Mouse (Mus musculus): Measurements from ENCODE around the gene Thbs2. TPM values are rescaled to one million over a fixed set of nuclear protein-coding genes. Genes with fewer than 3 reads are reported as not detected.

The Thbs2 gene
- polyA plus RNA-seq, 1 experiment from 2014 or later: 1.1 TPM

GRCm38 (mm10) chr17:14662409-14662808 is 31.6 kb downstream of the Thbs2 start:
- Histone ChIP-seq H3K4me1 (replicated peaks) (no peaks in the 10 kb centered on the region), H3K9ac (no peak overlapping the region), H3K27me3 (no peaks in the 10 kb centered on the region), H3K4me2 (no peak overlapping the region), H3K36me3 (no peaks in the 10 kb centered on the region), H3K27ac (no peak overlapping the region), H3K4me3 (replicated peaks) (no peak overlapping the region), H3K9me3 (replicated peaks) (no peaks in the 10 kb centered on the region)
- WGBS (ENCODE audit: insufficient replicate concordance): 54% methylated on average over 6 of the region's 6 CpGs
- DNase-seq (no peak), ATAC-seq (ENCODE audit: low read depth) (no peak)

DNA sequence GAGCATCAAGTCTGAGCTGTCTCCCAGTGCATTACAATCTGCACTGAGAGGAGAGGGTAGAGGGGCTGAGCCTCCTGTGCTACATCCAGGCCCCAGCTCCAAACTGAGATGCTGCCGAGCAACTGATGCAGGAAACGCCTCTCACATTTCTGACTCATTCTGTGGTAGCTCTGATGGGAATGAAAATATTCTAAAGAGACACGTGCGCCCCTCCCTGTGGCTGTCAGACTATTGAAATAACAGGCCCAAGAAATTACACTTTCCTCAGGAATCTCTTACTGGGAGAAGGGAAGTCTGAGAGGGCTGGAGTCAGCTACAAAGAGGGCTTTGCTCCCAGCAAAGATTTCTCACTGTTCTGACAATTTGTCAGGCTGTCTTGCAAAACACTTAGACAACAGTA is 34.3 kb downstream of the Thbs2 start:
- Histone ChIP-seq H3K27me3 (no peaks in the 10 kb centered on the region), H3K4me1 (replicated peaks) (no peaks in the 10 kb centered on the region), H3K9ac (no peak overlapping the region), H3K4me3 (replicated peaks) (no peak overlapping the region), H3K9me3 (replicated peaks) (no peaks in the 10 kb centered on the region), H3K27ac (no peak overlapping the region), H3K36me3 (no peaks in the 10 kb centered on the region), H3K4me2 (no peak overlapping the region)
- WGBS (ENCODE audit: insufficient replicate concordance): 55% methylated on average over 4 of the region's 4 CpGs
- DNase-seq (no peak), ATAC-seq (ENCODE audit: low read depth) (no peak)

GRCm38 (mm10) chr17:14658123-14658522 is 35.9 kb downstream of the Thbs2 start:
- no peaks in the 10 kb centered on the region for H3K27me3 ChIP-seq
- no peak overlapping the region for H3K9ac ChIP-seq
- DNase-seq: no peak
- no peak for ATAC-seq (ENCODE audit: low read depth)
- no peak overlapping the region for H3K4me2 ChIP-seq
- H3K27ac ChIP-seq: no peak overlapping the region
- no peaks in the 10 kb centered on the region for H3K4me1 ChIP-seq (replicated peaks)
- no peak overlapping the region for H3K4me3 ChIP-seq (replicated peaks)
- no peaks in the 10 kb centered on the region for H3K36me3 ChIP-seq
- H3K9me3 ChIP-seq (replicated peaks): no peaks in the 10 kb centered on the region
- WGBS (ENCODE audit: insufficient replicate concordance): 39% methylated on average over 2 of the region's 2 CpGs

DNA sequence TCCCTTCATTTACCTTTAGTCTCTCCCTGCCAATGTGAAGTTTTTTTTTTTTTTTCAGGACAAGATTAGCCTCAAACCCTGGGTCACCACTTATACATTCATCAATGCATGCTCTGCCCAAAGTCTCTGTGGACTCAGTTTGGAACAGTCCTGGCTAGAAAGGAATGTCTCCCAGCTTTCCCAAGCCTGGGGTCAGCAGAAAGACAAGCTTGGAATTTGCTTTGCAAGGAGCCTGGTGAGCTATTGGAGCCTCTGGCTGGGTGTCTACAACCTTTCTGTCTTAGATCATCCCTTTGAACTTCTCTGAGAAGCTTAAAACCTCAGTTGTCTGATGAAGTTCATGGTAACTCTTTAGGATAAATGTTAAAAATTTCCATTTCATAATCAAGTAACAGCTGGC is 36.9 kb downstream of the Thbs2 start:
- Histone ChIP-seq H3K4me2 (no peak overlapping the region), H3K27me3 (no peaks in the 10 kb centered on the region), H3K4me1 (replicated peaks) (no peaks in the 10 kb centered on the region), H3K4me3 (replicated peaks) (no peak overlapping the region), H3K9ac (no peak overlapping the region), H3K27ac (no peak overlapping the region), H3K9me3 (replicated peaks) (no peaks in the 10 kb centered on the region), H3K36me3 (no peaks in the 10 kb centered on the region)
- ATAC-seq (ENCODE audit: low read depth): no peak
- DNase-seq: no peak

DNA sequence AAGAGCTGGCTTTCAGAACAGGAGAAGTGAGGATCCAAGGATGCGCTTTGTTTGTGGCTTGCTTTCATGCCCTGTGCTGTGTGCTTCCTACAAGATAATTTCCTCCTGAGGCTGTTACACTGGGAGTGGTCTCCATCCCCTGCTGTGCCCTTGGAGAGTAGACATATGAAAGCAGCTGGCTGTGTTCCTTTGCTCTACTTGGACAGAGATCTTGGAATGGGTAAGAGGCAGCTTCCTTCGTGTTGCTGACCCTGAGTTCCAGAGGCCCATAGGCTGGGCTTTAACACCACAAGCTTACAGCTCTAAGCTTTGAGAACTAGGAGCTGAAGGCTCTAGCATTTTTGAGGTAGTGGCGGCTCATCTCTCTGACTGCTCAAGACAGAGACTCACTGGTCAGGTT is 39.1 kb downstream of the Thbs2 start:
- no peaks in the 10 kb centered on the region for H3K9me3 ChIP-seq (replicated peaks)
- no peak overlapping the region for H3K9ac ChIP-seq
- no peak overlapping the region for H3K27ac ChIP-seq
- DNase-seq (no peak), ATAC-seq (ENCODE audit: low read depth) (no peak)
- H3K4me2 ChIP-seq: no peak overlapping the region
- no peaks in the 10 kb centered on the region for H3K36me3 ChIP-seq
- H3K4me1 ChIP-seq (replicated peaks): no peaks in the 10 kb centered on the region
- no peak overlapping the region for H3K4me3 ChIP-seq (replicated peaks)
- no peaks in the 10 kb centered on the region for H3K27me3 ChIP-seq
- 57% methylated on average over 3 of the region's 3 CpGs for WGBS (ENCODE audit: insufficient replicate concordance)

DNA sequence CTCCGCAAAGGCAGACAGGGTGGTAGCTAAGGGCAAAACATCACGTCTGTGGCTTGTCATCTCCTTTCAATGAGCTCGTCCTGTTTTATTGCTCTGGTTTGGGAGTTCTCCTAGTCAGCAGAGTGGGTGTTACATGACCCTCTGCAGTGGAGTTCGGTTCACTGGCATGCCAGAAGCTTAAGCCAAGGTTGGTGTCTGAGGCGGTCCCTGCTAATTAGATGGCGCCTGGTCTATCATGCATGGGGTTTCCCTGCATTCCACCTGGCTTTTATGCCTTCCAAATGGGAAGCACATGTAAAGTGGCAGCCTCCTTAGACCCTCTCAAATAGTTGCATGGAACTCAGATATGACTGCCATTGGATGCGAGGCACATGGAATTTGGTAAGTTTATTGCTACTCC is 42.0 kb downstream of the Thbs2 start:
- 58% methylated on average over 7 of the region's 7 CpGs for WGBS (ENCODE audit: insufficient replicate concordance)
- Histone ChIP-seq H3K27ac (no peak overlapping the region), H3K4me1 (replicated peaks) (no peaks in the 10 kb centered on the region), H3K9ac (no peak overlapping the region), H3K9me3 (replicated peaks) (no peaks in the 10 kb centered on the region), H3K36me3 (no peaks in the 10 kb centered on the region), H3K4me3 (replicated peaks) (no peak overlapping the region), H3K27me3 (no peaks in the 10 kb centered on the region), H3K4me2 (no peak overlapping the region)
- no peak for ATAC-seq (ENCODE audit: low read depth)
- DNase-seq: no peak

- Histone ChIP-seq H3K36me3 (no peaks in the 10 kb centered on the region), H3K9me3 (replicated peaks) (no peaks in the 10 kb centered on the region), H3K9ac (no peak overlapping the region), H3K27me3 (no peaks in the 10 kb centered on the region), H3K4me3 (replicated peaks) (no peak overlapping the region), H3K27ac (no peak overlapping the region), H3K4me1 (replicated peaks) (no peaks in the 10 kb centered on the region), H3K4me2 (no peak overlapping the region)
- DNase-seq (no peak), ATAC-seq (ENCODE audit: low read depth) (no peak)
- WGBS (ENCODE audit: insufficient replicate concordance): 64% methylated on average over 4 of the region's 4 CpGs
Observed at GRCm38 (mm10) chr17:14647996-14648640, 45.9 kb downstream of the Thbs2 start.

GRCm38 (mm10) chr17:14643996-14644395 is 50.0 kb downstream of the Thbs2 start:
- no peak overlapping the region for H3K4me3 ChIP-seq (replicated peaks)
- 58% methylated on average over 3 of the region's 3 CpGs for WGBS (ENCODE audit: insufficient replicate concordance)
- DNase-seq: no peak
- no peaks in the 10 kb centered on the region for H3K27me3 ChIP-seq
- no peak overlapping the region for H3K27ac ChIP-seq
- H3K36me3 ChIP-seq: no peaks in the 10 kb centered on the region
- H3K9me3 ChIP-seq (replicated peaks): no peaks in the 10 kb centered on the region
- ATAC-seq (ENCODE audit: low read depth): no peak
- H3K9ac ChIP-seq: no peak overlapping the region
- no peak overlapping the region for H3K4me2 ChIP-seq
- H3K4me1 ChIP-seq (replicated peaks): no peaks in the 10 kb centered on the region

DNA sequence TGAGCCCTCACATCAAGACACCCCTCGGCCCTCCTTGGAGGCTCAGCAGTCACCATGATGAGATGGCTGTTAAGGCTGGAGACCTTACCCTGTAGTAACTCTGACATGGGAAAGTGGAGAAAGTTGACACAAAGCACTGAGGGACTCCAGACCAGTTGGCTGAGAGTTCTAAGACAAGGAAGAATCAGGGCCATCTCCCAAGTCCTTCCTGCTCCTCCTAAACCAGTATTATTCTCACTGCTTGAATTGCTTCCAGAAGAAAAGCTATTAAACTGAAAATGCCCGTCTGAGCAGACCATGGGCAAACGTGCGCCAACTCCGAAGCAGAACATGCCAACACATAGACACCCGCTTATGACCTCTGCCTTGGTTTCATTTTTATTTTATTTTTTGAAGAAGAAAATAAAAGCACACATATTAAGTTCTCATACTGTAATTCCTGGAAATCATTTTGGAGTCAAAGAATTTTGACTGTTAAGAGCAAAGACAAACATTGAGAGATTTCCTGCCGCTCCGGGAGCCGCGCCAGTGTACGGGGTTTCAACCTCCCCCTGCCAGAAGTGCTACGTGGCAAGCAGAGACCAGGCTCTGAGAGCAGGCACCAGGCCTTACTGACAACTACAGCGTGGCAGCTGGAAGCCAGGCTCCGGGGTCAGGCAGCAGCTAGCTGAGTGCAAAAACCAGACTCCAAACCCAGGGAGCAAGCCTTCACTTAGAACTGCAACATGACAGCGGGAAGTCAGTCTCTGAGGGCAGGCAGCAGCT is 53.5 kb downstream of the Thbs2 start:
- Histone ChIP-seq H3K27ac (peak overlapping the region; percentile 47; the same call in 1 of the 2 replicates), H3K9ac (no peak overlapping the region), H3K27me3 (no peaks in the 10 kb centered on the region), H3K4me3 (replicated peaks) (no peak overlapping the region), H3K9me3 (replicated peaks) (no peaks in the 10 kb centered on the region), H3K4me1 (replicated peaks) (no peaks in the 10 kb centered on the region), H3K36me3 (no peaks in the 10 kb centered on the region), H3K4me2 (no peak overlapping the region)
- DNase-seq: no peak
- ATAC-seq (ENCODE audit: low read depth): no peak
- 68% methylated on average over 15 of the region's 15 CpGs for WGBS (ENCODE audit: insufficient replicate concordance)

DNA sequence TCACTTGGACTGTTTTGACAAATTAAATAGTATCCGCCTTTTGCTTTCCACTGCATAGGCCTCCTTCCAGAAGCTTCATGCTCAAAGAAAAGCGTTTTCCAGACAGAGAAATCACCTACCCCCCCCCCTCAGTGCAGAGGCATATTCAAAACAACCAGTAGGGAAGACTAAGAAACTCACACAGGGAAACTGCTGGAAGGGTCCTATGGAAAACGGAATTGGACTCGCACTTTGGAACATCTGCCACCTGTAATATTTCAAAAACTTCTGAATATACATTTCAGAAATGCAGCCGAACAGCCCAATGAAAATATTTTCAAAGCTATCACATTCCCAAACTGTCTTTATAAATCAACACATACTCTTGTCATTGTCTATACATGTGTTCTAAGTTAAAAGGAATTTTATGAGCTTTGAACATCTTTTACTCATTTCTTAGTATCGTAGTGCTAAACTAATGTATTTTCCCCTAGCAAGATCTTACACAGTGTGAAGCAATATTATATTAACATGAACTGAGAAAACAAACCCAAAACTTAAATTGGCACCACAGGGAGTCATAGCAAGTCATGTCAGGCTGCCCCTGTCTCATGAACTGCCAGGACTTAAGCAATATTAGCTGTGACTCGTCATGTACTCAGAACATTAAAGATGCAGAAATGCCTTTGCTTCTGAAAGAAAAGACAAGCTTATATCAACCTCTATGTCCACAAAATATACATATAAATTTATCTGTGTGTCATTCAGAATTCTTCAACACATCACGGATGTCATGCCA is 58.3 kb downstream of the Thbs2 start:
- ATAC-seq (ENCODE audit: low read depth): no peak
- no peak overlapping the region for H3K4me2 ChIP-seq
- H3K36me3 ChIP-seq: no peaks in the 10 kb centered on the region
- H3K9me3 ChIP-seq (replicated peaks): no peaks in the 10 kb centered on the region
- no peak for DNase-seq
- no peak overlapping the region for H3K9ac ChIP-seq
- H3K4me3 ChIP-seq (replicated peaks): no peak overlapping the region
- H3K27ac ChIP-seq: no peak overlapping the region
- no peaks in the 10 kb centered on the region for H3K4me1 ChIP-seq (replicated peaks)
- H3K27me3 ChIP-seq: no peaks in the 10 kb centered on the region
- WGBS (ENCODE audit: insufficient replicate concordance): 67% methylated on average over 8 of the region's 8 CpGs

DNA sequence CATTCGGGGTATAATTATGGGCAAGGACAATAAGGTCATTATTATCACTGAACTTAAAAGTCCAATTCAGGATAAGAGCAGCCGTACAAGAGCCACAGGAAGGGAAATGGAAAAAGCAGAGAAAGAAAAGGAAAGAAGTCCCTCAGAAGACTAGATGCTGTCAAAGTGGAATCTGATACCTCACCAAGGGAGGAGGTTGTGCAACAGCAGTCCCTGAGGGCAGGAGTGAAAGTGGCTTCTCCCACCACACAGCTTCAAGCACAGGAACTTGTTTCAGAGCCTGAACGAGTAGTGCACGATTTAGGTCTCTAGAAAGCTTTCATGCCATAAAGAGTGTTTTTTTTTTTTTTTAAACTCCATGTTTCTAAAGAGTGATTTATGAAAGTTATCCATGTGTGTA is 65.1 kb downstream of the Thbs2 start:
- H3K4me1 ChIP-seq (replicated peaks): no peaks in the 10 kb centered on the region
- H3K4me3 ChIP-seq (replicated peaks): no peak overlapping the region
- ATAC-seq (ENCODE audit: low read depth): no peak
- H3K27me3 ChIP-seq: no peaks in the 10 kb centered on the region
- WGBS (ENCODE audit: insufficient replicate concordance): 51% methylated on average over 4 of the region's 4 CpGs
- H3K9ac ChIP-seq: no peak overlapping the region
- DNase-seq: no peak
- H3K4me2 ChIP-seq: no peak overlapping the region
- H3K27ac ChIP-seq: no peak overlapping the region
- H3K36me3 ChIP-seq: no peaks in the 10 kb centered on the region
- H3K9me3 ChIP-seq (replicated peaks): no peaks in the 10 kb centered on the region
